Mouse (Mus musculus) MEL (cell line): ENCODE measurements around the gene Lhx1. TPM values are rescaled to one million over a fixed set of nuclear protein-coding genes. Genes with fewer than 3 reads are reported as not detected.

Experiments
- DNase-seq: peaks from one replicate; pipeline ENCODE4 v3.0.0; 2011; ENCODE audit warnings: low read depth, low spot score
- H3K27ac ChIP-seq: 2 replicates; pipeline ENCODE4 v1.5.1; 2012; ENCODE audit warnings: low read depth, mild to moderate bottlenecking, control low read depth, low read length, moderate library complexity; ENCODE audit not compliant: control insufficient read depth
- H3K27me3 ChIP-seq, 2 experiments: fragments of 150-350 bp in 1 of 2; sonication (generic) in 1 of 2; 2 replicates each; pipeline ENCODE4 v1.6.1; 2012; ENCODE audit warnings: low read length in 2 of 2, mild to moderate bottlenecking in 2 of 2, improper control_type of control experiment in 1 of 2, moderate library complexity in 1 of 2; ENCODE audit not compliant: insufficient read depth in 2 of 2, control insufficient read depth in 1 of 2
- H3K36me3 ChIP-seq, 2 experiments: 2 replicates each; pipeline ENCODE4 v1.6.1; 2012 to 2014; ENCODE audit warnings: low read length in 2 of 2, improper control_type of control experiment in 1 of 2, inconsistent platforms in 1 of 2, mild to moderate bottlenecking in 1 of 2; ENCODE audit not compliant: insufficient read depth in 2 of 2, control insufficient read depth in 1 of 2
- H3K4me1 ChIP-seq, 2 experiments: fragments of 150-350 bp in 1 of 2; sonication (generic) in 1 of 2; 2 replicates each; pipeline ENCODE4 v1.6.1; 2012; ENCODE audit warnings: low read length in 2 of 2, improper control_type of control experiment in 1 of 2, mild to moderate bottlenecking in 1 of 2; ENCODE audit not compliant: insufficient read depth in 2 of 2, control insufficient read depth in 1 of 2
- H3K4me3 ChIP-seq, 2 experiments: fragments of 150-350 bp in 1 of 2; sonication (generic) in 1 of 2; 2 replicates each; pipeline ENCODE4 v1.5.1; 2012; ENCODE audit warnings: low read depth in 2 of 2, low read length in 2 of 2, mild to moderate bottlenecking in 2 of 2, moderate library complexity in 2 of 2, control low read depth in 1 of 2, improper control_type of control experiment in 1 of 2; ENCODE audit not compliant: control insufficient read depth in 1 of 2, insufficient read depth in 1 of 2
- H3K79me2 ChIP-seq: 2 replicates; pipeline ENCODE4 v1.6.1; 2012; ENCODE audit warnings: mild to moderate bottlenecking, low read length, moderate library complexity; ENCODE audit not compliant: control insufficient read depth, poor library complexity, insufficient read depth
- H3K9ac ChIP-seq: 2 replicates; pipeline ENCODE4 v1.6.1; 2012; ENCODE audit warnings: low read depth, mild to moderate bottlenecking, control low read depth, low read length, moderate library complexity; ENCODE audit not compliant: control insufficient read depth, poor library complexity, severe bottlenecking
- H3K9me3 ChIP-seq: fragments of 150-350 bp; sonication (generic); replicated peaks from 2 replicates; pipeline ENCODE4 v1.6.1; 2012; ENCODE audit warnings: mild to moderate bottlenecking, low read length, improper control_type of control experiment, moderate library complexity; ENCODE audit not compliant: insufficient read depth
- BHLHE40 ChIP-seq: IDR thresholded peaks from 2 replicates; pipeline ENCODE4 v1.6.1; 2012; ENCODE audit warnings: low read depth, mild to moderate bottlenecking, inconsistent platforms, low read length, improper control_type of control experiment, borderline replicate concordance
- CHD1 ChIP-seq: IDR thresholded peaks from 2 replicates; pipeline ENCODE4 v1.6.1; 2012; ENCODE audit warnings: low read depth, mild to moderate bottlenecking, inconsistent platforms, low read length, improper control_type of control experiment
- E2F4 ChIP-seq: IDR thresholded peaks from 2 replicates; pipeline ENCODE4 v1.6.1; 2011; ENCODE audit warnings: low read depth, low read length, improper control_type of control experiment, borderline replicate concordance
- GABPA ChIP-seq: IDR thresholded peaks from 2 replicates; pipeline ENCODE4 v1.6.1; 2012; ENCODE audit warnings: low read depth, mild to moderate bottlenecking, inconsistent platforms, low read length, improper control_type of control experiment, moderate library complexity
- JUND ChIP-seq: IDR thresholded peaks from 2 replicates; pipeline ENCODE4 v1.6.1; 2011; ENCODE audit warnings: low read depth, mild to moderate bottlenecking, improper control_type of control experiment, low read length
- MAFK ChIP-seq: IDR thresholded peaks from 2 replicates; pipeline ENCODE4 v1.6.1; 2011; ENCODE audit warnings: low read depth, mild to moderate bottlenecking, low read length, improper control_type of control experiment, borderline replicate concordance
- MXI1 ChIP-seq: IDR thresholded peaks from 2 replicates; pipeline ENCODE4 v1.6.1; 2011; ENCODE audit warnings: mild to moderate bottlenecking, low read depth, low read length, improper control_type of control experiment
- MYB ChIP-seq: IDR thresholded peaks from 2 replicates; pipeline ENCODE4 v1.6.1; 2011; ENCODE audit warnings: mild to moderate bottlenecking, low read depth, low read length, improper control_type of control experiment
- MYC ChIP-seq: IDR thresholded peaks from 2 replicates; pipeline ENCODE4 v1.6.1; 2011; ENCODE audit warnings: low read depth, mild to moderate bottlenecking, low read length, improper control_type of control experiment, moderate library complexity
- POLR2AphosphoS2 ChIP-seq: IDR thresholded peaks from 2 replicates; pipeline ENCODE4 v1.6.1; 2011; ENCODE audit warnings: low read length, improper control_type of control experiment
- POLR2AphosphoS5 ChIP-seq: IDR thresholded peaks from 2 replicates; pipeline ENCODE4 v1.6.1; 2012; ENCODE audit warnings: low read depth, borderline replicate concordance, mild to moderate bottlenecking, inconsistent platforms, low read length, moderate library complexity, mixed read lengths
- TBP ChIP-seq: IDR thresholded peaks from 2 replicates; pipeline ENCODE4 v1.8.0; 2011; ENCODE audit warnings: low read depth, low read length, improper control_type of control experiment
- UBTF ChIP-seq: IDR thresholded peaks from 2 replicates; pipeline ENCODE4 v1.6.1; 2012; ENCODE audit warnings: low read depth, mild to moderate bottlenecking, inconsistent platforms, low read length, improper control_type of control experiment, moderate library complexity, borderline replicate concordance; ENCODE audit not compliant: insufficient read depth
- USF1 ChIP-seq: IDR thresholded peaks from 2 replicates; pipeline ENCODE4 v1.6.1; 2014; ENCODE audit warnings: low read depth, mild to moderate bottlenecking, inconsistent platforms, low read length, improper control_type of control experiment, moderate library complexity
- ZC3H11A ChIP-seq: IDR thresholded peaks from 2 replicates; pipeline ENCODE4 v1.6.1; 2012; ENCODE audit warnings: low read depth, mild to moderate bottlenecking, inconsistent platforms, low read length, improper control_type of control experiment
- ZMIZ1 ChIP-seq: IDR thresholded peaks from 2 replicates; pipeline ENCODE4 v1.6.1; 2012; ENCODE audit warnings: low read depth, mild to moderate bottlenecking, inconsistent platforms, low read length, improper control_type of control experiment, moderate library complexity
- polyA plus RNA-seq, 2 experiments: library from polyadenylated mRNA; stranded (reverse) in 1 of 2; unstranded in 1 of 2; fragments of >175 nt in 1 of 2; fragments of >200 nt in 1 of 2; gene quantifications; 2 replicates each; pipeline versions ENCODE4 v1.2.1 to v1.2.4; 2012; ENCODE audit warnings: low replicate concordance in 2 of 2, low read depth in 1 of 2; ENCODE audit not compliant: insufficient read length in 2 of 2, insufficient read depth in 1 of 2, missing spikeins in 1 of 2
- total RNA-seq: library from RNA; depleted of rRNA; stranded (reverse); fragments of 300-350 nt; gene quantifications from 2 replicates; pipeline ENCODE4 v1.2.3, GENCODE M21; 2012

The Lhx1 gene
- total and polyA plus RNA-seq, 3 experiments: not detected

DNA sequence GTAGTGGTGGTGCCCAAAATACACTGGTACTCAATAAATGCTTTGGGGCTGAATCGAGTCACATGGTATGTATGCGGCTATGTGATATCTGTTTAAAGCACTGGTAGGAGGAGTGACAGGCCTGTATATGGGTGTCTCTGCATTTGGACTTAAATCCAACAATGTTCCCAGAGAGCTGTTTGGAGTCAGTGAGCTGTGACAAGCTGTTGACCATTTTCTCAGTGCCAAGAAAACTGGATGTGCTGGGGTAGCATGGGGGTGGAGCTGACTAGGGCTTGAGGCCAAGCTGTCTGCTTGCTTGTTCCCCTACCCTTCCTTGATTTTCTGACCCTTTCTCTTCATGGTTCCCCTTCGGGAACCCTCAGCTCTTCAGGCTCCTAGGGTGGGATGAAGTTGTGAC lies 39.9 kb upstream of the Lhx1 start:
- Histone ChIP-seq H3K9me3 (no peaks in the 10 kb centered on the region), H3K36me3 (no peaks in the 10 kb centered on the region), H3K4me3 (no peak overlapping the region), H3K4me1 (no peaks in the 10 kb centered on the region), H3K27me3 (peaks cover 0 to 10% of the 10 kb centered on the region in 2 experiments; a peak in 3 of 4 replicates), H3K27ac (no peak overlapping the region), H3K79me2 (no peaks in the 10 kb centered on the region), H3K9ac (no peak overlapping the region)
- no peak for DNase-seq
- no peak for TF ChIP-seq JUND
- no peak for TF ChIP-seq POLR2AphosphoS2
- TF ChIP-seq UBTF: no peak
- TF ChIP-seq MYB: no peak
- TF ChIP-seq ZMIZ1: no peak
- no peak for TF ChIP-seq GABPA
- no peak for TF ChIP-seq CHD1
- no peak for TF ChIP-seq USF1

DNA sequence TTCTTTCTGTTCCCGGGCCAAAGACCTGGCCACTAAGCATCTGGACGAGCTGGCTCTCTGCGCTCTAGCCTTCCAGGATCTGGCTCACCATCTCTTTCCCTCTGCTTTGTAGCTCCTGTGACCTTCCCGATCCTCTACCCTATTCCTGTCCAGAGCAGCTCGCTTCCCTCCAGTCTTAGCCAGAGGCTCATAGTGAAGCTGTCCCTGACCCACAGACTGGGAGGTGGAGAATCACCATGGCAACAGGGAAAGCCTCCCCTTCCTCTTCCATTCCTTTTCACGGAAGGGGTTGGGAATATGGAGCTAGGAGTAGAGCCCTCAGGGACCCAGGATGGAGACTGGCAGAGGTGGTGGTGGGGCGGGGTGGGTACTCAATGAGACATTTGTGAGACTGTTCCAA lies 38.0 kb upstream of the Lhx1 start:
- H3K4me3 ChIP-seq: no peak overlapping the region
- H3K27me3 ChIP-seq: peaks cover 0 to 9% of the 10 kb centered on the region in 2 experiments; a peak in 3 of 4 replicates
- H3K9me3 ChIP-seq: no peaks in the 10 kb centered on the region
- no peaks in the 10 kb centered on the region for H3K79me2 ChIP-seq
- TF ChIP-seq MAFK (no peak), MYC (no peak), GABPA (no peak), ZC3H11A (no peak), POLR2AphosphoS5 (no peak), TBP (no peak), MXI1 (no peak)
- no peaks in the 10 kb centered on the region for H3K4me1 ChIP-seq
- H3K9ac ChIP-seq: no peak overlapping the region
- DNase-seq: no peak
- no peaks in the 10 kb centered on the region for H3K36me3 ChIP-seq
- H3K27ac ChIP-seq: no peak overlapping the region

DNA sequence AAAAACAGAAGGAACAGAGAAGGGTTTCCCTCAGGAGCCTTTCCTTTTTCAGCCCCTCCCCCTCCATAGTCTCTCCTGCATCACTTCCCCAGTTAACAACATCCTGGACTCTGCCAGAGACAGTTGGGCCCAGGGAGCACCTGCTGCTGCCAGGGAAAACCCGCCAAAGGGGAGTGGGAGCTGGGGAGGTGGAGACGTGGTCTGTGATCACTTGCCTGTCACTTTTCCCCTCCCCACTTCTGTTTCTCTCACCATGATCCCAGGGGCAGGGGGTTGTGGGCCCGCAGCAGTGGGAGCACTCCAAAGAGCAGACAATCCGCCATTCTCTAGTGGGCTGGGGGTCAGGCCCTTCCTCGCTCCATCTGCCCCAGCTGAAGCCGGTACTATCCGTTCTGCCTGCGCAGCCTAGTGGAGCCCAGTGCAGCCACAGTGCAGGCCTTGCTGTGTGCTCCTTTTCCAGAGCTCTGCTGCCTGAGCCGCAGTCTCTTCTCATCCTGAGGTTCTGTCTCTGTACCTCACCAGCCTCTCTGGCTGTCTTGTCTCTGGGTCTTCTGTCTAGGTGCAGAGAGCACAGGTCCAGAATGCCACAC lies 37.5 kb upstream of the Lhx1 start:
- Histone ChIP-seq H3K27me3 (peaks cover 0 to 7% of the 10 kb centered on the region in 2 experiments; a peak in 3 of 4 replicates), H3K4me3 (no peak overlapping the region)
- TF ChIP-seq BHLHE40 (no peak), POLR2AphosphoS5 (no peak), E2F4 (no peak), POLR2AphosphoS2 (no peak), UBTF (no peak), GABPA (no peak)
- TF ChIP-seq, all 39 proteins: peak for 0
- no peaks in the 10 kb centered on the region for H3K79me2 ChIP-seq
- H3K4me1 ChIP-seq: no peaks in the 10 kb centered on the region
- H3K9ac ChIP-seq: no peak overlapping the region
- H3K36me3 ChIP-seq: no peaks in the 10 kb centered on the region
- DNase-seq: no peak
- H3K9me3 ChIP-seq: no peaks in the 10 kb centered on the region
- H3K27ac ChIP-seq: no peak overlapping the region
